Mouse (Mus musculus) stomach, postnatal 0 days (tissue): ENCODE data around the gene Tigd3. TPM values are rescaled to one million over a fixed set of nuclear protein-coding genes. Genes with fewer than 3 reads are reported as not detected.
"Not testable (repeated sequence)": the region's sequence is repeated elsewhere in the genome, so short reads cannot be mapped to it uniquely, and the experiment has no call there.

Source experiments
- ATAC-seq: fragments of 200-750 bp; cut with Nextera tagmentation; 2 replicates; pipeline ENCODE4 v1.8.0; 2017; ENCODE audit not compliant: low FRiP score, low TSS enrichment
- DNase-seq: peaks from one replicate; pipeline ENCODE4 v3.0.0-alpha.2; 2016; ENCODE audit warnings: low spot score
- H3K27ac ChIP-seq: fragments of 300-500 bp; sonication (generic); replicated peaks from 2 replicates; pipeline ENCODE4 v1.5.1; 2014; ENCODE audit warnings: mild to moderate bottlenecking, control low read depth
- H3K27me3 ChIP-seq: fragments of 300-500 bp; sonication (generic); 2 replicates; pipeline ENCODE4 v1.6.1; 2014; ENCODE audit warnings: low read length; ENCODE audit not compliant: control insufficient read depth, insufficient read depth
- H3K36me3 ChIP-seq: fragments of 300-500 bp; sonication (generic); 2 replicates; pipeline ENCODE4 v1.6.1; 2014; ENCODE audit warnings: low read length, mixed read lengths; ENCODE audit not compliant: control insufficient read depth, insufficient read depth
- H3K4me1 ChIP-seq: fragments of 300-500 bp; sonication (generic); replicated peaks from 2 replicates; pipeline ENCODE4 v1.6.1; 2014; ENCODE audit warnings: antibody characterized with exemption; ENCODE audit not compliant: control insufficient read depth, insufficient read depth
- H3K4me2 ChIP-seq: fragments of 300-500 bp; sonication (generic); replicated peaks from 2 replicates; pipeline ENCODE4 v1.6.1; 2014; ENCODE audit warnings: low read depth, mild to moderate bottlenecking, control low read depth, moderate library complexity
- H3K4me3 ChIP-seq: fragments of 300-500 bp; sonication (generic); 2 replicates; pipeline ENCODE4 v1.5.1; 2014; ENCODE audit warnings: low read depth, low read length, control low read depth
- H3K9ac ChIP-seq: fragments of 300-500 bp; sonication (generic); 2 replicates; pipeline ENCODE4 v1.6.1; 2014; ENCODE audit warnings: mild to moderate bottlenecking, low read length, control low read depth, mixed read lengths
- H3K9me3 ChIP-seq: fragments of 300-500 bp; sonication (generic); 2 replicates; pipeline ENCODE4 v1.6.1; 2016; ENCODE audit warnings: low read length; ENCODE audit not compliant: control insufficient read depth
- CTCF ChIP-seq: IDR thresholded peaks from 2 replicates; pipeline ENCODE4 v1.5.1; 2016; ENCODE audit warnings: antibody characterized with exemption, low read depth, mild to moderate bottlenecking, moderate library complexity
- EP300 ChIP-seq: optimal IDR thresholded peaks from 2 replicates; pipeline ENCODE3; 2016; ENCODE audit warnings: antibody characterized with exemption
- WGBS: fragments of 180-500 bp; shearing (Covaris S2); extraction: QIAGEN DNeasy Blood & Tissue Kit; methylation state at CpG from one replicate; pipeline ENCODE4 v1.1.7; 2014; 5-methylcytosine and 5-hydroxymethylcytosine counted together
- polyA plus RNA-seq: library from polyadenylated mRNA; unstranded; fragments of >200 nt; fragmentation: Nextera tagmentation; extraction: Ambion mirVana; gene quantifications from 2 replicates; pipeline ENCODE4 v1.2.1, GENCODE M21; 2015

Gene Tigd3
- polyA plus RNA-seq, 1 experiment from 2014 or later: 1.0 TPM

- TF ChIP-seq EP300: no peak
- TF ChIP-seq CTCF: no peak
- DNase-seq (no peak), ATAC-seq (no peak)
- no peaks in the 10 kb centered on the region for H3K27me3 ChIP-seq
- H3K9me3 ChIP-seq: no peaks in the 10 kb centered on the region
- no peak overlapping the region for H3K9ac ChIP-seq
- no peaks in the 10 kb centered on the region for H3K36me3 ChIP-seq
- H3K4me3 ChIP-seq: no peak overlapping the region
- no peaks in the 10 kb centered on the region for H3K4me1 ChIP-seq
- H3K27ac ChIP-seq: no peak overlapping the region
- H3K4me2 ChIP-seq: no peak overlapping the region
- 65% methylated on average over 3 of the region's 3 CpGs for WGBS
These were observed 6.6 kb downstream of the Tigd3 start for GRCm38 (mm10) chr19:5887234-5887815.

GRCm38 (mm10) chr19:5885838-5886237, 8.1 kb downstream of the Tigd3 start:
- H3K9me3 ChIP-seq: no peaks in the 10 kb centered on the region
- no peak overlapping the region for H3K27ac ChIP-seq
- no peak for TF ChIP-seq EP300
- TF ChIP-seq CTCF: peak; percentile 73
- no peak overlapping the region for H3K4me2 ChIP-seq
- ATAC-seq (no peak), DNase-seq (no peak)
- H3K36me3 ChIP-seq: no peaks in the 10 kb centered on the region
- H3K9ac ChIP-seq: no peak overlapping the region
- no peaks in the 10 kb centered on the region for H3K27me3 ChIP-seq
- H3K4me1 ChIP-seq: no peaks in the 10 kb centered on the region
- H3K4me3 ChIP-seq: no peak overlapping the region
- WGBS: 60% methylated on average over 4 of the region's 4 CpGs

- Histone ChIP-seq H3K4me1 (no peaks in the 10 kb centered on the region), H3K9ac (no peak overlapping the region), H3K27ac (no peak overlapping the region), H3K9me3 (no peaks in the 10 kb centered on the region), H3K4me3 (no peak overlapping the region), H3K4me2 (no peak overlapping the region), H3K36me3 (no peaks in the 10 kb centered on the region), H3K27me3 (no peaks in the 10 kb centered on the region)
- DNase-seq (no peak), ATAC-seq (no peak)
- 38% methylated on average over 1 of the region's 1 CpGs for WGBS
- TF ChIP-seq EP300 (no peak), CTCF (no peak)
These were observed 10.0 kb downstream of the Tigd3 start for GRCm38 (mm10) chr19:5883935-5884334.

- not testable (repeated sequence) for H3K27ac ChIP-seq, H3K4me2 ChIP-seq, ATAC-seq, H3K36me3 ChIP-seq, H3K4me3 ChIP-seq, H3K27me3 ChIP-seq, H3K4me1 ChIP-seq, H3K9me3 ChIP-seq, DNase-seq, H3K9ac ChIP-seq
- WGBS: 59% methylated on average over 5 of the region's 5 CpGs
These were observed 11.9 kb downstream of the Tigd3 start for GRCm38 (mm10) chr19:5882079-5882478.

- Histone ChIP-seq H3K4me2 (no peak overlapping the region), H3K27me3 (no peaks in the 10 kb centered on the region), H3K4me1 (no peaks in the 10 kb centered on the region), H3K4me3 (no peak overlapping the region), H3K27ac (no peak overlapping the region), H3K9me3 (no peaks in the 10 kb centered on the region), H3K36me3 (no peaks in the 10 kb centered on the region), H3K9ac (no peak overlapping the region)
- 93% methylated on average over 6 of the region's 6 CpGs for WGBS
- ATAC-seq (no peak), DNase-seq (no peak)
- no peak for TF ChIP-seq EP300
These were observed 12.8 kb downstream of the Tigd3 start for GRCm38 (mm10) chr19:5881155-5881554.

GRCm38 (mm10) chr19:5879735-5880134, 14.2 kb downstream of the Tigd3 start:
- Histone ChIP-seq H3K4me2 (no peak overlapping the region), H3K4me3 (no peak overlapping the region), H3K4me1 (no peaks in the 10 kb centered on the region), H3K36me3 (no peaks in the 10 kb centered on the region), H3K27me3 (no peaks in the 10 kb centered on the region), H3K27ac (no peak overlapping the region), H3K9ac (no peak overlapping the region), H3K9me3 (no peaks in the 10 kb centered on the region)
- ATAC-seq: no peak
- WGBS: 91% methylated on average over 7 of the region's 7 CpGs
- TF ChIP-seq CTCF: no peak
- no peak for TF ChIP-seq EP300
- no peak for DNase-seq
